Mouse (Mus musculus) left cerebral cortex, adult 18-20 months (tissue): ENCODE results near the gene Ttll11. TPM values are rescaled to one million over a fixed set of nuclear protein-coding genes. Genes with fewer than 3 reads are reported as not detected.
A peak's percentile ranks its signal among the peaks of the same experiment; 100 is the strongest.

Experiments
- DNase-seq, 2 experiments: peaks; one replicate each; pipeline ENCODE4 v3.0.0; 2021 to 2022; ENCODE audit warnings: low spot score in 2 of 2, mixed read lengths in 1 of 2
- total RNA-seq, 2 experiments: library from RNA; stranded (reverse); gene quantifications; 2 replicates each; pipeline ENCODE4 v1.2.3; 2021

Ttll11 gene
- total RNA-seq, 2 experiments from 2014 or later: 41.1 to 42.7 TPM

- DNase-seq: peak; percentile 56 to 67
These were observed 204.1 kb downstream of the Ttll11 start for GRCm38 (mm10) chr2:35775651-35776055.

- DNase-seq: no peak
These were observed 209.2 kb downstream of the Ttll11 start for GRCm38 (mm10) chr2:35770541-35770940.

GRCm38 (mm10) chr2:35769398-35769797, 210.3 kb downstream of the Ttll11 start:
- no peak for DNase-seq

GRCm38 (mm10) chr2:35768538-35769238, 211.0 kb downstream of the Ttll11 start:
- peak; percentile 64 to 81 for DNase-seq

GRCm38 (mm10) chr2:35767834-35768537, 211.7 kb downstream of the Ttll11 start:
- peak; percentile 73 to 84 for DNase-seq

- DNase-seq: no peak
These were observed 215.4 kb downstream of the Ttll11 start for GRCm38 (mm10) chr2:35764328-35764727.

- no peak for DNase-seq
These were observed 215.9 kb downstream of the Ttll11 start for GRCm38 (mm10) chr2:35763818-35764217.

GRCm38 (mm10) chr2:35761458-35761857, 218.3 kb downstream of the Ttll11 start:
- DNase-seq: no peak

- no peak for DNase-seq
These were observed 218.8 kb downstream of the Ttll11 start for GRCm38 (mm10) chr2:35760867-35761266.

- no peak for DNase-seq
These were observed 219.4 kb downstream of the Ttll11 start for GRCm38 (mm10) chr2:35760352-35760751.

GRCm38 (mm10) chr2:35756467-35756866, 223.2 kb downstream of the Ttll11 start:
- DNase-seq: no peak

GRCm38 (mm10) chr2:35751781-35752505, 227.8 kb downstream of the Ttll11 start:
- DNase-seq: no peak

- no peak for DNase-seq
These were observed 229.1 kb downstream of the Ttll11 start for GRCm38 (mm10) chr2:35750533-35751141.

GRCm38 (mm10) chr2:35747371-35748035, 232.2 kb downstream of the Ttll11 start:
- DNase-seq: no peak

- no peak for DNase-seq
These were observed 233.1 kb downstream of the Ttll11 start for GRCm38 (mm10) chr2:35746638-35747037.

- no peak for DNase-seq
These were observed 233.8 kb downstream of the Ttll11 start for GRCm38 (mm10) chr2:35745876-35746275.

GRCm38 (mm10) chr2:35739669-35740254, 240.0 kb downstream of the Ttll11 start:
- DNase-seq: no peak

GRCm38 (mm10) chr2:35737467-35738027, 242.2 kb downstream of the Ttll11 start:
- no peak for DNase-seq

- no peak for DNase-seq
These were observed 243.7 kb downstream of the Ttll11 start for GRCm38 (mm10) chr2:35736061-35736460.

- DNase-seq: no peak
These were observed 244.7 kb downstream of the Ttll11 start for GRCm38 (mm10) chr2:35735001-35735400.
